Mouse (Mus musculus) 3T3-L1 (cell line): ENCODE data around the gene Ifne.
"Not testable (repeated sequence)": the region's sequence is repeated elsewhere in the genome, so short reads cannot be mapped to it uniquely, and the experiment has no call there.

Source experiments
- DNase-seq: peaks from one replicate; pipeline ENCODE4 v3.0.0-alpha.2; 2015; ENCODE audit warnings: low read depth, low spot score

The Ifne gene

GRCm38 (mm10) chr4:88867926-88868911 is 11.8 kb downstream of the Ifne start:
- peak; percentile 64 for DNase-seq

- peak; percentile 87 for DNase-seq
Observed at GRCm38 (mm10) chr4:88867366-88867925, 12.6 kb downstream of the Ifne start.

- no peak for DNase-seq
Observed at GRCm38 (mm10) chr4:88865011-88865569, 14.9 kb downstream of the Ifne start.

- no peak for DNase-seq
Observed at GRCm38 (mm10) chr4:88864599-88864998, 15.4 kb downstream of the Ifne start.

DNA sequence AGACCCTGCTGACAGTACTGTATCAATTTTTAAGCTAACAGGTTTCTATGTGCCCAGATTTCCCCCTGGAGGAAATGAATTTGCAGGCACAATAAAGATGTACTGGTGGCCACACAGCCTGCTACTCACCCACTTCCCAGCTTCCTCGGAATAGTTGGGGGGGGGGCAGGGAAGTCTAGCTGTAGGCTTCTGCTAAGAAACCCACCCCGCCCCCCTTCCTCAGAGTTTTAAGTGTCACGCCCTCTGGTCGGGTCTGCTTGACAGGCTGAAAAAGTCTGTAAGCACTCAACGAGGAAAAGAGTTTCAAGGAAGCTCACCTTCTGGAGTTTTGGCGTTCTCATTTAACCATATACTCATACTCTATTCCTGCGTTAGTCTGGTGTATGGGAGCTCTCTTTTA is 16.7 kb downstream of the Ifne start:
- DNase-seq: no peak

GRCm38 (mm10) chr4:88859214-88859613 is 20.8 kb downstream of the Ifne start:
- DNase-seq: no peak

DNA sequence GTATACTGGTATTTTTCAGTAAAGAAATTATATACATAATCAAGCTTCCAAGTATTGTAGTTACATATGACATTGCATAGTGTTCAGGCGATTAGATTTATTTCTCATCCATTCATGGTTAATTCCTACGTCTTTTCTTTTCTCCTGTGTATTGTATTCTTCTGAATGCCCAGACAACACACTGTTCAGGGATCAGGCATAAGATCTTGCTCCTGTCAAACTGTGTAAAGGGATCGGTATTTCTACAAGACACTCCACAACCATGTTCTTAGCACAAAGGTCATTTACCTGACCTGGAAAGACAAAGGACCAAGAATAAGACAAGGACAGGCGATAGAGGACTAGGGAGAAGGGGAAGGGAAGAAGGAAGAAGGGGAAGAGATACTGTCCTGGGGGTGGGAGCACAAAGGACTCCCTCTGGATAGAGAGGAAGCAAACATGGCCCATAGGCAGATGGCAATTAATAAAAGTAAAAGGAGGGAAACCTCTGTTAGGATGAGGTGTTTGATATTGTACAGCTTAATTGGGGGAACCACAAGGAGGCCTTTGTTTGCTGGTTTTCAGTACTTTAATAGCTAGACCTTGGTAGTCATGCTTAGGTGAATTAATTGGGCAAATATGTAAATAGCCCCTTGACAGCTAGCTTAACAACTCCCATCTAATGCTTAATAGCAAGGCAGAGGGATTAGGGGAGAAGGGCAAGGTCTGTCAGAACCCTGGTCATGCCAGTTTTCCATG is 28.8 kb downstream of the Ifne start:
- no peak for DNase-seq

- DNase-seq: no peak
Observed at GRCm38 (mm10) chr4:88849698-88850097, 30.3 kb downstream of the Ifne start, which contains the start of gene Ifna1. TSS of gene Ifna1 (plus strand) at chr4:88850087.

DNA sequence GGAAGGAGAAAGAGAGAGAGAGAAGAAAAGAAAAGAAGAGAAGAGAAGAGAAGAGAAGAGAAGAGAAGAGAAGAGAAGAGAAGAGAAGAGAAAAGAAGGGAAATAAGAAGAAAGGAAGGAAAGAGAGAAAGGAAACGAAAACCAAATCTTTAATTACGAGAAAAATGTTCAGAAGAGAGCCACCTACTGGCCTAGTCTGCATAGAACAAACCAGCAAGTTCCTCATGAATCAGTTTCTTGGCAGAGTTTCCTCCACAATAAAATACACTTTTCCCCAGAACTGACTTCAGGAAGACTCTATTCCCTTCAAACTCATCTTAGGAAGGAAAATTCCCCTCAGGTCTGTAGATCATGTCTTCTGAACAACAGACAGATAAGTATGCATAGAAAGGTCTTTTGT is 34.7 kb downstream of the Ifne start:
- peak; percentile 56 for DNase-seq

DNA sequence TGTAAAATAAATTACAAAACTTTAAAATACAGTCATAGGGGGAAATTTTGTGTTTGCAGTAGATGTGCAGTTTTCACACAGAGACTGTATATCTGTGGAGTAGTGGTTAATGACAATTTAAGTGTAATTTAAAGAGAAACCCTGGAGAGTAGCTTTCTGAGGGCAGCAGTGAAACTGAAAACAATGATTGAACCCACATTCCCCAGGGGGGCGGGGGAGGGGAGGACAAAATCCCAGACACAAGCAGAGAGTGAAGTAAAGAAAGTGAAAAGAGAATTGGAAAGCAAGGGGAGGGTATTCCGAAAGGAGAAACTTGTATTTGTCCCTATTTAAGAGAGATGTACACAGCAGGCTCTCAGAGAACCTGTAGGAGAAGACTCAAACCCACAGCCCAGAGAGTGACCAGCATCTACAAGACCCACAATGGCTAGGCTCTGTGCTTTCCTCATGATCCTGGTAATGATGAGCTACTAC is 38.5 kb downstream of the Ifne start, which contains the start of gene Ifna4:
Ifna4 (plus strand) TSS at position 424 of the 474 bp plus-strand sequence.
- DNase-seq: no peak

- no peak for DNase-seq
Observed at GRCm38 (mm10) chr4:88840058-88840457, 39.9 kb downstream of the Ifne start.

- DNase-seq: peak; percentile 55
Observed at GRCm38 (mm10) chr4:88838828-88839227, 41.2 kb downstream of the Ifne start.

GRCm38 (mm10) chr4:88835225-88835624 is 44.8 kb downstream of the Ifne start, which contains the start of gene Ifna5:
TSS of gene Ifna5 (plus strand) at chr4:88835525.
- not testable (repeated sequence) for DNase-seq

DNA sequence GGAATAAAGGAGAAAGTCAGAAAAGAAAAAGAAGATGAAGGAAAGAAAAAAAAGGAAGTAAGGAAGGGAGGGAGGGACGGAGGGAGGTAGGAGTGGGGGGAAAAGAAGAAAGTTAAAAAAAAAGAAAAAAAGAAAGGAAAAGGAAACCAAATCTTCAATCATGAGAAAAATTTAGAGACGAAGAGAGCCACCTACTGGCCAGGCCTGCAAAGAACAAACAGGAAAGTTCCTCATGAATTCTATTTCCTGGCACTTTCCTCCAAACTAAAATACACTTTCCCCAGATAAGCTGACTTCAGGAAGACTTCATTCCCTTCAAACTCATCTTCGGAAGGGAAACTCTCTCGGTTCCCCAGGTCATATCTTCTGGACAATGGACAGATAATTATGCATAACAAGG is 49.5 kb downstream of the Ifne start:
- DNase-seq: peak; percentile 69
